Mouse (Mus musculus) myocyte (in vitro differentiated cells): ENCODE data around the gene Pla2g12a. TPM values are rescaled to one million over a fixed set of nuclear protein-coding genes. Genes with fewer than 3 reads are reported as not detected.

Experiments used
- H3K27me3 ChIP-seq: one replicate; pipeline ENCODE4 v1.6.1; 2011; ENCODE audit not compliant: control insufficient read depth, insufficient read depth, insufficient read length
- H3K36me3 ChIP-seq: one replicate; pipeline ENCODE4 v1.6.1; 2011; ENCODE audit not compliant: control insufficient read depth, insufficient read depth
- H3K4me2 ChIP-seq: one replicate; pipeline ENCODE4 v1.6.1; 2011; ENCODE audit warnings: low read depth, control low read depth
- H3K4me3 ChIP-seq: one replicate; pipeline ENCODE4 v1.5.1; 2011; ENCODE audit warnings: mild to moderate bottlenecking, control low read depth, moderate library complexity
- H3K79me2 ChIP-seq: one replicate; pipeline ENCODE4 v1.6.1; 2011; ENCODE audit not compliant: control insufficient read depth, insufficient read depth
- H3ac ChIP-seq: one replicate; pipeline ENCODE4 v1.6.1; 2011; ENCODE audit not compliant: control insufficient read depth, insufficient read length
- CEBPB ChIP-seq: IDR thresholded peaks from 2 replicates; pipeline ENCODE4 v1.6.1; 2011; ENCODE audit warnings: mild to moderate bottlenecking, moderate library complexity; ENCODE audit not compliant: poor library complexity, insufficient read depth, severe bottlenecking
- E2F4 ChIP-seq: IDR thresholded peaks from one replicate; pipeline ENCODE4 v1.6.1; 2011; ENCODE audit warnings: mild to moderate bottlenecking, control low read depth, moderate library complexity; ENCODE audit not compliant: insufficient read depth
- MAX ChIP-seq: IDR thresholded peaks from one replicate; pipeline ENCODE4 v1.6.1; 2011; ENCODE audit warnings: low read depth, mild to moderate bottlenecking, control low read depth
- MYOD1 ChIP-seq, 3 experiments: IDR thresholded peaks; one replicate each; pipeline ENCODE4 v1.6.1; 2011; ENCODE audit warnings: control low read depth in 2 of 3, low read depth in 2 of 3, mild to moderate bottlenecking in 2 of 3, moderate library complexity in 1 of 3; ENCODE audit not compliant: insufficient read length in 2 of 3, control insufficient read depth in 1 of 3
- MYOG ChIP-seq, 3 experiments: IDR thresholded peaks; one replicate each; pipeline ENCODE4 v1.6.1; 2011; ENCODE audit warnings: control low read depth in 2 of 3, low read depth in 2 of 3, mild to moderate bottlenecking in 2 of 3; ENCODE audit not compliant: insufficient read length in 2 of 3, control insufficient read depth in 1 of 3, insufficient read depth in 1 of 3
- POLR2A ChIP-seq: IDR thresholded peaks from one replicate; pipeline ENCODE4 v1.6.1; 2011; ENCODE audit warnings: low read depth, mild to moderate bottlenecking, control low read depth, moderate library complexity; ENCODE audit not compliant: insufficient read length
- POLR2AphosphoS2 ChIP-seq: IDR thresholded peaks from one replicate; pipeline ENCODE4 v1.6.1; 2011; ENCODE audit warnings: low read depth, control low read depth; ENCODE audit not compliant: insufficient read length
- REST ChIP-seq: IDR thresholded peaks from one replicate; pipeline ENCODE4 v1.6.1; 2011; ENCODE audit warnings: mild to moderate bottlenecking, control low read depth, moderate library complexity; ENCODE audit not compliant: insufficient read depth, insufficient read length
- SRF ChIP-seq: IDR thresholded peaks from one replicate; pipeline ENCODE4 v1.6.1; 2011; ENCODE audit warnings: low read depth; ENCODE audit not compliant: control insufficient read depth, insufficient read length
- TCF12 ChIP-seq: IDR thresholded peaks from one replicate; pipeline ENCODE4 v1.6.1; 2011; ENCODE audit warnings: mild to moderate bottlenecking, control low read depth; ENCODE audit not compliant: poor library complexity, insufficient read depth, severe bottlenecking
- TCF3 ChIP-seq: IDR thresholded peaks from one replicate; pipeline ENCODE4 v1.6.1; 2011; ENCODE audit warnings: low read depth, control low read depth; ENCODE audit not compliant: insufficient read length
- USF1 ChIP-seq: IDR thresholded peaks from one replicate; pipeline ENCODE4 v1.6.1; 2011; ENCODE audit warnings: low read depth, mild to moderate bottlenecking, control low read depth, moderate library complexity
- polyA plus RNA-seq: library from polyadenylated mRNA; unstranded; fragments of >200 nt; fragmentation: generic; extraction: Trizol; gene quantifications from one replicate; pipeline ENCODE4 v1.2.1, GENCODE M21; 2012; ENCODE audit warnings: missing spikeins

Pla2g12a gene
- polyA plus RNA-seq, 1 experiment = 31.3 TPM

DNA sequence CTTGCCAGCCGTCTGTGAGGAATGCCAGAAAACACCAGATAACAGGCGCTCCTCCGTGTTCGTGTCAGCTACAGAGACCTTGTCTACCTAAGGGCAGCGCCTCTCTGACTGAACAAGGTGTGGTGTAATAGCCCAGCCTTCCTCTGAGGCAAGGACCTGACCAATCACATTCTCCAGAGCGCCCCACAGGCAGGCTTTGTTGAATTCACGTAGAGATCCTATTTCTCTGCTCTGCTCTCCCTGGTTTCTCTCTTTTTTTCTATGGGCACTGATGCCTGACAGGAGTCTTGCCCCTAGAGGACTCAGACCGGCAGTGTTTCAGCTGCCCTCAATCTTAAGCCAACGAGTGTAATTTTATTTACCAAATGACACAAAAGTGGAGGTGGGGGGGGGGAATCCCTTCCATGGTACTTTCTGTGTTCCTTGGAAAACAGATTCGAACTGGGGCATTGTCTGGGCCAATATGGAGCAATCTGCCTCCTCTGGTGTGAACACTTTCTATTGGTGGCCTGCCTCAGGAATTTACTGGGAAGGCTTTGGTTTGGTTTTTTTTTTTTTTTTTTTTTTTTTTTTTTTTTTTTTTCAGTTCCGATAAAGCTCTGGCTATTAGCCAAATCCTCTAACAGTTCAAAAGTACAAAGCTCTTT lies 42.2 kb upstream of the Pla2g12a start:
- Histone ChIP-seq H3K36me3 (no peaks in the 10 kb centered on the region), H3K4me3 (no peak overlapping the region), H3ac (no peak overlapping the region), H3K4me2 (no peak overlapping the region), H3K27me3 (no peaks in the 10 kb centered on the region), H3K79me2 (no peaks in the 10 kb centered on the region)
- TF ChIP-seq POLR2AphosphoS2 (no peak), USF1 (no peak), TCF12 (no peak), SRF (no peak), E2F4 (no peak), CEBPB (no peak), MYOG (IDR thresholded peaks at IDR 0.05; ENCODE audit: control insufficient read depth in 1 of 3, insufficient read depth in 1 of 3, insufficient read length in 2 of 3, low read depth in 2 of 3) (no peak), POLR2A (no peak), TCF3 (no peak), REST (no peak), MYOD1 (IDR thresholded peaks at IDR 0.05; ENCODE audit: control insufficient read depth in 1 of 3, insufficient read length in 2 of 3, low read depth in 2 of 3) (no peak)

GRCm38 (mm10) chr3:129836965-129837364 lies 41.4 kb upstream of the Pla2g12a start:
- TF ChIP-seq REST = no peak
- no peak for TF ChIP-seq TCF12
- TF ChIP-seq TCF3 = no peak
- TF ChIP-seq CEBPB = no peak
- no peak for TF ChIP-seq POLR2A
- no peak for TF ChIP-seq POLR2AphosphoS2
- no peak for TF ChIP-seq MAX
- no peak for TF ChIP-seq USF1
- no peak for TF ChIP-seq E2F4
- TF ChIP-seq SRF = no peak
- no peak for TF ChIP-seq MYOG (IDR thresholded peaks at IDR 0.05; ENCODE audit: control insufficient read depth in 1 of 3, insufficient read depth in 1 of 3, insufficient read length in 2 of 3, low read depth in 2 of 3)
- no peak for TF ChIP-seq MYOD1 (IDR thresholded peaks at IDR 0.05; ENCODE audit: control insufficient read depth in 1 of 3, insufficient read length in 2 of 3, low read depth in 2 of 3)
- Histone ChIP-seq H3ac (no peak overlapping the region), H3K36me3 (no peaks in the 10 kb centered on the region), H3K27me3 (peaks cover 4% of the 10 kb centered on the region), H3K4me2 (no peak overlapping the region), H3K4me3 (no peak overlapping the region), H3K79me2 (no peaks in the 10 kb centered on the region)

GRCm38 (mm10) chr3:129838017-129838416 lies 40.4 kb upstream of the Pla2g12a start:
- Histone ChIP-seq H3K79me2 (no peaks in the 10 kb centered on the region), H3K27me3 (peaks cover 4% of the 10 kb centered on the region), H3K4me3 (no peak overlapping the region), H3K4me2 (no peak overlapping the region), H3K36me3 (no peaks in the 10 kb centered on the region), H3ac (no peak overlapping the region)
- TF ChIP-seq CEBPB = no peak
- no peak for TF ChIP-seq E2F4
- no peak for TF ChIP-seq MAX
- TF ChIP-seq MYOD1 (IDR thresholded peaks at IDR 0.05; ENCODE audit: control insufficient read depth in 1 of 3, insufficient read length in 2 of 3, low read depth in 2 of 3) = no peak
- TF ChIP-seq USF1 = no peak
- no peak for TF ChIP-seq TCF12
- no peak for TF ChIP-seq POLR2AphosphoS2
- no peak for TF ChIP-seq MYOG (IDR thresholded peaks at IDR 0.05; ENCODE audit: control insufficient read depth in 1 of 3, insufficient read depth in 1 of 3, insufficient read length in 2 of 3, low read depth in 2 of 3)
- no peak for TF ChIP-seq REST
- no peak for TF ChIP-seq SRF
- TF ChIP-seq POLR2A = no peak
- no peak for TF ChIP-seq TCF3

DNA sequence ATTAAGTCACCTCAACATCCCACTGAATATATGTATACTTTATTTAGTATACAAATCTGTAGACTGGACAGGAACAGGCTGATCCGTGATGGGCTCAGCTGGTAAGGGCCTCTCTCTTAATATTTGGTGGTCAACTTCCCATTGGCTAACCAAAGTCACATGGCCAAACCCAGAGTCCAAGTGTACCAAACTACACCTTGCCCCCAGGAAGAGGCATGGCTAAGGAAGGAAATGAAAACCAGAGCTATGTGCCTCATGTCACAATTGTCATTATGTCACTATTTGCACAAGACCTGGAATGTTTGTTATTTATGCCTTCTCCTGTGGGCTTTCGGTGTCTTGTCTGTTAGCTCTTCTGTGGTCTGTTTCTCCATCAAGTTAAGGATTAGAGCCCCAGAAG lies 32.5 kb upstream of the Pla2g12a start:
- H3K4me3 ChIP-seq = no peak overlapping the region
- peaks cover 31% of the 10 kb centered on the region for H3K27me3 ChIP-seq
- no peak overlapping the region for H3K4me2 ChIP-seq
- H3K79me2 ChIP-seq = no peaks in the 10 kb centered on the region
- no peaks in the 10 kb centered on the region for H3K36me3 ChIP-seq
- no peak overlapping the region for H3ac ChIP-seq
- TF ChIP-seq CEBPB = no peak
- TF ChIP-seq REST = no peak
- no peak for TF ChIP-seq TCF12

DNA sequence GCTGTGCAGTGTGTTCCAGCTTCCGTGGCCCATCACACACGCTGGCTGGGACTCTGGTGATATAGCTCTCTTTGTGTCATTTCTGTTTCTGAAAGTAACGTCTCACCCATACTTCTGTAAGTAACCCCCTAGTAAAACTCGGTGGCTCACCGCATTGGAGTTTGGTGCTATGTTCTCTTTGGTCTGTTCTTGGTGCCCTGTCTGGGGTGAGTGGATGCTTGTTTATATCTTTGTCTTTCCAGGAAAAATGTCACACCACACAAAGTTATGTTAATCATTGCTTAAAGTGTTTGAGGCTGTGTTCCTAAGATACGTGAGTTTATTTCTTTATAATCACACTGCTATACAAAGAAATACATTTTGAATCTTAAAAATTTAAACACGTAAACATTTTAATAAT lies 31.6 kb upstream of the Pla2g12a start:
- no peak overlapping the region for H3ac ChIP-seq
- peaks cover 29% of the 10 kb centered on the region for H3K27me3 ChIP-seq
- no peaks in the 10 kb centered on the region for H3K36me3 ChIP-seq
- H3K4me2 ChIP-seq = no peak overlapping the region
- TF ChIP-seq SRF (no peak), MAX (no peak), TCF12 (no peak), POLR2A (no peak), USF1 (no peak), MYOG (IDR thresholded peaks at IDR 0.05; ENCODE audit: control insufficient read depth in 1 of 3, insufficient read depth in 1 of 3, insufficient read length in 2 of 3, low read depth in 2 of 3) (no peak), POLR2AphosphoS2 (no peak), MYOD1 (IDR thresholded peaks at IDR 0.05; ENCODE audit: control insufficient read depth in 1 of 3, insufficient read length in 2 of 3, low read depth in 2 of 3) (no peak)
- H3K79me2 ChIP-seq = no peaks in the 10 kb centered on the region
- H3K4me3 ChIP-seq = no peak overlapping the region
